Mouse (Mus musculus) layer of hippocampus, adult 18-20 months (tissue): ENCODE data around the gene Pld6. TPM values are rescaled to one million over a fixed set of nuclear protein-coding genes. Genes with fewer than 3 reads are reported as not detected.

Experiments
- DNase-seq, 2 experiments: peaks; one replicate each; pipeline ENCODE4 v3.0.0; 2022; ENCODE audit warnings: low spot score in 2 of 2
- long read RNA-seq: library from polyadenylated mRNA; stranded (forward); transcript quantifications from one replicate; pipeline ENCODE4 v2.0.0, GENCODE M21; 2021
- total RNA-seq, 2 experiments: library from RNA; stranded (reverse); gene quantifications; 2 replicates each; pipeline ENCODE4 v1.2.3; 2021

The Pld6 gene
- total RNA-seq: under 1 TPM; 0.35 to 0.61 TPM
- long read RNA-seq: 0 reads

DNA sequence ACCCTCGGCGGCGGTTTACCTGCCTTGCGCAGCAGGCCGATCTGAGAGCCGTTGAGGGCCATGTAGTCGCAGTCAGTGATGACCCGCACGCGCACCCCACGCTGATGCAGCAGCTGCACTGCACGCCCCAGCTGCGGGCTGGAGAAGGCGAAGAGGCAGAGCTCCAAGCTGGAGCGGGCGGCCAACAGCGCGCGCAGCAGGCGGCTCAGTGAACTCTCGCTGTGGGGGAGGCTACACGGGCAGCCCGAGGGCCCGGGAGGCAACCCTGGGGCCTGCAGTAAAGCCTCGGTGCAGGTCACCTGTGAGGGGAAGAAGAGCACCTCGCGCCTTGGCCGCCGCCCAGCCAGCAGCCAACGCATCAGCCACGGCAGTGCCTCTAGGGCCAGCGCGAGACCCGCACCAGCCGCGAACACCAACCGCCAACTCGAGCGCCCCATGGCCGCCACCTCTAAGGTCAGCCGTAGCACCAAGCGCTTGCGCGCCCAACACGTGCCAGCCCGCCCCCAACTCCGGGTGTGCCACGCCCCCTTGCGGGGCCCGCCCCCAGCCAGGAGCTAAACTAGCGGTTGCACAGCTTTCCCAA is at the start of gene Pld6:
Gene Pld6 (minus strand): TSS at position 447 of the 583 bp plus-strand sequence.
- no peak for DNase-seq

DNA sequence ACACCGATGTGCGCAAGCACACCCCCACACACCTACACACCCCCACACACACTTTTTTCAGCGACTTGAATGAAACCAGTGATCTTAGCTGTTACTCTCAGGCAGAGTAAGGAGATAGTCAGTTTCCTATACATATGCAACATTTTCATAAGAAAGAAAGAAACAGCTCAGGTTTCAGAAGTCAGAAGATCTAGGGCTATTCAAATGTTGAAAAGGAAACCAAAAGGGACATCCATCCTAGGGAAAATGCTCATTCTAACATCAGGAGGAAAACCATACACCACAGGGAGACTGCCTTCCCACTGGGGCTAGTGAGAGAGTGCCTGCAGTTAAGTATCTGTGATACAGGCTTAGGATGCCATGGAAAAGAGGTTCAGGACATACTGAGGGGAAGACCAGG is 34.2 kb upstream of the Pld6 start:
- no peak for DNase-seq

- no peak for DNase-seq
These were observed 30.5 kb upstream of the Pld6 start for GRCm38 (mm10) chr11:59817916-59818315.

GRCm38 (mm10) chr11:59815482-59816065 is 28.1 kb upstream of the Pld6 start:
- no peak for DNase-seq

- no peak for DNase-seq
These were observed 27.5 kb upstream of the Pld6 start for GRCm38 (mm10) chr11:59814936-59815335.

DNA sequence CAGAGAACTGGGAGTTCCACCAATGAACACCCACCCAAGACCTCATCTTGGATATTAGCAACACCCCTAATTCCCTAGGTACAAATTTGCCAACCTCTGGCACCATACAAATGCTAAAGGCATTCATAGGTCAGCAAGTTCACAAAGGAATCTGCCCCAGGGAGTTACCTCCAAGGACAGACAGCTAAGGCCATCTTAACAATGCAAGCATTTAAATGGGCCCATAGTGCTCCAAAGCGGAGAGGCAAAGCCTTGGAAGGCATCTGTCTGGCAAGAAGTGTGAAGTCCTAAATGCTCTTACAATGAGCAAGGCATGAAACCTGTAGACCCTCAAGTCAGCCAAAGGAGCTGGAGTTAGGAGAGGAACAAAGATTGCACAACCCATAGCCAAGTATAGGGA is 26.9 kb upstream of the Pld6 start:
- no peak for DNase-seq

GRCm38 (mm10) chr11:59813276-59813675 is 25.8 kb upstream of the Pld6 start:
- DNase-seq: no peak

GRCm38 (mm10) chr11:59811211-59811610 is 23.8 kb upstream of the Pld6 start:
- DNase-seq: no peak

- no peak for DNase-seq
These were observed 23.2 kb upstream of the Pld6 start for GRCm38 (mm10) chr11:59810480-59811158.

DNA sequence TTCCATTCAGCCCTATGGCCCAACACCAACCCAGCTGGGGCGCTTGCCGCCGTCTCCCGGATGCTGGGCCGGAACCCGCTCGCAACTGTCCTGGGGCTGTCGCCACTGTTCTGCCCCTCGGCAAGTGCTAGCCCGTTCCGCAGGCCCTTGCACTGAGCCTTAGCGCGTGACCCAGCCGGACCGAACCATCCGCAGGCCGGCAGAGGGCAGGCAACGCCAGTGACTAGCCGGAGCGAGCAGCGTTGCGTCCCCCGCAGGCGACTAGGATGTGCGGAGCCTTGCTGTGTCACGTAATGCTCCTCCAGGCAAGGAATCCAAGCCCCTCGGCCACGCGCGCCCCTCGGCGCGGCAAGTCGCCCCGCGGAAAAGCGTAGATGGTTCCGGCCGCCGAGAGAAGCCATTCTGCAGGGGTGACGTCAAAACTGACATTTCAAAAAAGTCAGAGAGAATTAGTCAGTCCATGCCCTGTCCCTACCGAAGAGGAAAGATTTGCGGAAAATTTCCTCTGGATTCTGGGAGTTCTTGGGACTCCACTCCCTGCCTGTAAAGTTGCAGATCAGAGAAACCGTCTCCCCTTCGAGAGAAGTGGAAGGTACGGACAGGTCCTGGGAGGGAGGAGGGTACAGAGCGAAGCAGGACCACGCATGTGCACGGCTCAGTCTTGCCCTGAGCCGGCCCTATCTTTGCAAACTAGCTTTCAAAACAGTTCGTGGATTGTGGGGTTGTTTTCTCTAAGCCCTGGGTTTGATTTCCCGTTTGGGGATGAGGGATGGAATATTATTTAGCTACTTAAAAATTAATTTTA is 22.4 kb upstream of the Pld6 start, which contains the start of gene Flcn:
Gene Flcn (minus strand): TSS at position 347 of the 805 bp plus-strand sequence.
- DNase-seq: peak; percentile 80 to 88

DNA sequence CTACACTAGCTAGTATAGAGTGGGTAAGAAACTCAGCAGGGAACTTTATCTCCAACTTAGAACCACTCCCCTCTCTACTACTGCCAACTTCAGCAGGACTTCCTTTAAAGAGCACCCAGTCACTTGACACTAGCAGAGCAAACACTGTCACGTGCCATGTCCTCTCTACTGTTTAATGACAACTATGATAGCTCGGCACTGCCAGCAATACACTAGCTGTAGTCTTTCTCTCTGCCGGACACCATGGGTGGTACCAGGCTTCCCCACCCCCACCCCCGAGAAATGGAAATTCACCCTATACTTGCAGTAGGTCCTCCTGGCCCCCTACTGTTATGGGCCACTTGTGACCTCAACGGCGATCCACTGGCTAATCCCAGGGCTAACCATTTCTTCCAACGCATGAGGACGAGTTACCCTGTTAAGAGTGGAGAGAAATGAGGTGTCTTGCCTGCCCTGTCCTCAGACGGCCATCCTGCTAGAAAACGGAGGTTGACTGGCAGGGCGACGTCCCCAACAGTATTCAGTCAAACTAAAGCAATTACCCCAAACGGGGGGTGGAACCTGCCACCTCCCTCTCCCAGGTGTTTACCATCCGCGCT is 21.7 kb upstream of the Pld6 start:
- no peak for DNase-seq

GRCm38 (mm10) chr11:59808170-59808960 is 20.9 kb upstream of the Pld6 start:
- DNase-seq: no peak

DNA sequence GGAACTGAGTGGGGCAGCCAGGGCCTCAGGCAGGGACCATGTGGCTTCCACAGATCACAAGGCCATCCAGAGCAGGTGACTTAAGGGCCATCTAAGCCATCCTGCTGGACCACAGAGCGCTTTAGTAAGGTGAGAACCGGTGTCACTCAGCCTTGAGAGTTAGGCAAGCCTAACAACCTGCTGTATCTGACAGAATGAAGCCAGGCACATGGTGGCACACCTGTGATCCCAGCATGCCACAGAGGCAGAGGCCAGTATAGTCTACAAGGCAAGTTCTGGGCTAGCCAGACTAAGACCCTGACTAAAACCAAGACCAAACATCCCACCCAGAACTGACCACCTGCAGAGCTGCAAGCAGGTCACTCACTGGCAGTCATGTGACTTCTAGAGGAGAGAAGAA is 18.2 kb upstream of the Pld6 start:
- DNase-seq: no peak

DNA sequence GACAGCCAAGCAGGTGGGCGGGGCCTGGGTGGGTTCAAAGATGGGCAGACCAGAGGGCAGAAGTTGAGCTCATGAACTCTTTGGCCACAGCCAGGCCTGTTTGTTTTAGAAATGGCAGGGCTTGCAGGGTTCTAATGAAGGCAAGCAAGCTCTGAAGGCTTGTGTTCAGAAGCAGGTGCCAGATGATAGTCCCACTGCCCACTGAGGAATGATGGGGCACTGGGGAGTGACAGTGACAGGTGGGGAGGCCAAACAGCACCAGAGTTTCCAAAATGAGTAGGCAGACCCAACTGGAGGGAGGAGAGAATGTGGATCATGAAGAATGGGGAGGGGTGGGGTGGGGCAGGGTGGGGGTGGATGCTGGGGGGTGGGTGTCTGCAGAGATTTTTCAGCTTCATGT is 17.8 kb upstream of the Pld6 start:
- no peak for DNase-seq

GRCm38 (mm10) chr11:59804409-59805110 is 17.1 kb upstream of the Pld6 start:
- no peak for DNase-seq

DNA sequence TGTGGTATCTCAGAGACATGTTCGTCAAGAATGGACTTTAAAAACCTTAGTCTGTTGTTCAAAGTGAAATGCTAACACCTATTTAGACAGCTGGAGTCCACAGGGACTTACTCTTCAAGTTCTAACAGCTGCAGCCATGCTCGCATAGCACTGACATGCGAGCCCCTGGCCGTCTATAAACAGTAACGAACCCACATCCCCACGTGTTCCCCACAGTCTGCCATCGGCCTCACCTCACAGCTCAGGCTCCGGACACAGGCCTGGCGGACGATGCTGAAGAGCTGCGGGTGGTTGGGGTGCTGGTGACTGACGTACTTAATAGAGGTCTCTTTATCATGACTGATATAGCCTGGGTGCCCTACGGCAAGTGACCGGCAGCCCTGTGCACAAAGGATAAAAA is 16.1 kb upstream of the Pld6 start:
- no peak for DNase-seq

- no peak for DNase-seq
These were observed 14.4 kb upstream of the Pld6 start for GRCm38 (mm10) chr11:59801881-59802280.

GRCm38 (mm10) chr11:59800412-59800811 is 13.0 kb upstream of the Pld6 start:
- no peak for DNase-seq

GRCm38 (mm10) chr11:59793390-59793789 is 5.9 kb upstream of the Pld6 start:
- no peak for DNase-seq

GRCm38 (mm10) chr11:59789311-59789710 is 1.9 kb upstream of the Pld6 start:
- no peak for DNase-seq
